Mouse (Mus musculus): ENCODE results near the gene Tax1bp1. TPM values are rescaled to one million over a fixed set of nuclear protein-coding genes. Genes with fewer than 3 reads are reported as not detected.

The Tax1bp1 gene
- polyA plus RNA-seq, 1 experiment from 2014 or later, result 141 TPM

DNA sequence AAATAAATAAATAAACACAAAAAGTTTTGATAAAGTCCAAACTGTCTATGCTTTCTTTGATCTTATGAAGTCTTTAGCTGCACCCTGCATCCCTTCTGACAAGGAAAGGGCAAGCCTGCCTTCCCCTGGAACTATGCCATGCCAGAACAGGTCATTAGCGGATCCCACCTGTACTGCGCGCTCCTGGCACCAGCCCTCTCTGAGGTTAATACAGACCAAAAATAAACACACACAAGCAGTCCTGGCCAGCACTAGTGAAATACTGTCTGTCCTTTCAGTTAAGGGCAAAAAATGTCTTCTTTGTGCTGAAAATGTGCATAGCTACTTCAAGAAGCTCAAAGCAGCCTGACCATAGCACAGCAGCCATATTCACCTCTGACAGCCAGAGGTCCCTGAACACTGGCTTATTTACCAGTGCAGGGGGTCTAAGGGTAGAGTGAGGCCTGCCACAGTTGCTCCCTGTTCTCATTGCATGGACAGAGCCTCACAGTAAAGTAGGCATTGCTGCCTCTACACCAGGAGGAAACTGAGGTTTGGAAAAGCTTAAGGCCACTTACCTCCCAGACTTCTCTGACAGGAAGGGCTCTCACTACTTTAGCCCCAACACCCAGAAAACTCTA is 91.8 kb downstream of the Tax1bp1 start:
- Histone ChIP-seq H3K36me3 (no peaks in the 10 kb centered on the region), H3K4me3 (replicated peaks) (no peak overlapping the region), H3K4me1 (no peaks in the 10 kb centered on the region), H3K9ac (replicated peaks) (no peak overlapping the region), H3K27ac (replicated peaks) (no peak overlapping the region), H3K4me2 (no peak overlapping the region), H3K27me3 (replicated peaks) (no peaks in the 10 kb centered on the region), H3K9me3 (replicated peaks) (no peaks in the 10 kb centered on the region)
- ATAC-seq (ENCODE audit: low FRiP score), result no peak
- 97% methylated on average over 3 of the region's 3 CpGs for WGBS

Other genes with a start within 250 kb of the Tax1bp1 start
- 72.2 and 91.4 TPM in 2 replicates for gene Hibadh, start 73.3 kb upstream of the Tax1bp1 start, polyA plus RNA-seq (2015; fragmentation: Nextera tagmentation; extraction: Ambion mirVana)